Mouse (Mus musculus): ENCODE results near the gene Dscaml1.

Dscaml1 gene

GRCm38 (mm10) chr9:45632520-45632919 is 206.1 kb downstream of the Dscaml1 start:
- DNase-seq (ENCODE audit: low spot score in 2 of 2) = no peak

GRCm38 (mm10) chr9:45633036-45633435 is 206.6 kb downstream of the Dscaml1 start:
- no peak for DNase-seq (ENCODE audit: low spot score in 2 of 2)

- no peak for DNase-seq (ENCODE audit: low spot score in 2 of 2)
Observed at GRCm38 (mm10) chr9:45634978-45635377, 208.6 kb downstream of the Dscaml1 start.

- no peak for DNase-seq (ENCODE audit: low spot score in 2 of 2)
Observed at GRCm38 (mm10) chr9:45637346-45637745, 210.9 kb downstream of the Dscaml1 start.

- DNase-seq (ENCODE audit: low spot score in 2 of 2) = no peak
Observed at GRCm38 (mm10) chr9:45638184-45638917, 211.9 kb downstream of the Dscaml1 start.

GRCm38 (mm10) chr9:45644833-45645388 is 218.5 kb downstream of the Dscaml1 start:
- no peak for DNase-seq (ENCODE audit: low spot score in 2 of 2)

- DNase-seq (ENCODE audit: low spot score in 2 of 2) = no peak
Observed at GRCm38 (mm10) chr9:45645526-45645925, 219.1 kb downstream of the Dscaml1 start.

- DNase-seq (ENCODE audit: low spot score in 2 of 2) = no peak
Observed at GRCm38 (mm10) chr9:45651078-45651809, 224.8 kb downstream of the Dscaml1 start.

- no peak for DNase-seq (ENCODE audit: low spot score in 2 of 2)
Observed at GRCm38 (mm10) chr9:45651810-45652177, 225.4 kb downstream of the Dscaml1 start.

GRCm38 (mm10) chr9:45657172-45658062 is 231.0 kb downstream of the Dscaml1 start:
- DNase-seq (ENCODE audit: low spot score in 2 of 2) = no peak

- DNase-seq (ENCODE audit: low spot score in 2 of 2) = no peak
Observed at GRCm38 (mm10) chr9:45660191-45660590, 233.8 kb downstream of the Dscaml1 start.

GRCm38 (mm10) chr9:45662471-45662870 is 236.0 kb downstream of the Dscaml1 start:
- DNase-seq (ENCODE audit: low spot score in 2 of 2) = no peak

- DNase-seq (ENCODE audit: low spot score in 2 of 2) = peak in 1 of 2 experiments; percentile 51
Observed at GRCm38 (mm10) chr9:45663386-45664315, 237.2 kb downstream of the Dscaml1 start.

GRCm38 (mm10) chr9:45664326-45664725 is 237.9 kb downstream of the Dscaml1 start:
- DNase-seq (ENCODE audit: low spot score in 2 of 2) = no peak

GRCm38 (mm10) chr9:45664871-45665394 is 238.5 kb downstream of the Dscaml1 start:
- DNase-seq (ENCODE audit: low spot score in 2 of 2) = no peak

- DNase-seq (ENCODE audit: low spot score in 2 of 2) = no peak
Observed at GRCm38 (mm10) chr9:45675931-45676330, 249.5 kb downstream of the Dscaml1 start.

GRCm38 (mm10) chr9:45676578-45676977 is 250.2 kb downstream of the Dscaml1 start:
- no peak for DNase-seq (ENCODE audit: low spot score in 2 of 2)

GRCm38 (mm10) chr9:45677236-45677781 is 250.9 kb downstream of the Dscaml1 start:
- DNase-seq (ENCODE audit: low spot score in 2 of 2) = no peak

- DNase-seq (ENCODE audit: low spot score in 2 of 2) = no peak
Observed at GRCm38 (mm10) chr9:45677952-45678663, 251.7 kb downstream of the Dscaml1 start.

- no peak for DNase-seq (ENCODE audit: low spot score in 2 of 2)
Observed at GRCm38 (mm10) chr9:45678664-45679026, 252.2 kb downstream of the Dscaml1 start.
